Mouse (Mus musculus): ENCODE data around the gene Dnajc1. TPM values are rescaled to one million over a fixed set of nuclear protein-coding genes. Genes with fewer than 3 reads are reported as not detected.

The Dnajc1 gene
- polyA plus RNA-seq, 1 experiment from 2014 or later: 20.9 TPM

- no peaks in the 10 kb centered on the region for H3K27me3 ChIP-seq (ENCODE audit: control insufficient read depth, insufficient read depth, low read depth, low read length)
- H3K9me3 ChIP-seq (replicated peaks; ENCODE audit: control insufficient read depth, low read length, poor library complexity, severe bottlenecking): no peaks in the 10 kb centered on the region
- H3K9ac ChIP-seq (ENCODE audit: low read depth, low read length): no peak overlapping the region
- no peak overlapping the region for H3K27ac ChIP-seq (ENCODE audit: low read length)
- no peaks in the 10 kb centered on the region for H3K4me1 ChIP-seq (ENCODE audit: control insufficient read depth, insufficient read depth, low read length)
- no peak overlapping the region for H3K4me2 ChIP-seq (ENCODE audit: low read length)
- ATAC-seq: no peak
- WGBS: 81% methylated on average over 3 of the region's 3 CpGs
- peaks cover 4% of the 10 kb centered on the region; the same call in 1 of the 2 replicates for H3K36me3 ChIP-seq (ENCODE audit: control insufficient read depth, insufficient read depth, low read length)
- H3K4me3 ChIP-seq (ENCODE audit: low read depth, low read length): no peak overlapping the region
Observed at GRCm38 (mm10) chr2:18195691-18196396, 196.8 kb downstream of the Dnajc1 start.

GRCm38 (mm10) chr2:18195285-18195684 is 197.3 kb downstream of the Dnajc1 start:
- Histone ChIP-seq H3K9ac (ENCODE audit: low read depth, low read length) (no peak overlapping the region), H3K36me3 (ENCODE audit: control insufficient read depth, insufficient read depth, low read length) (peaks cover 4% of the 10 kb centered on the region; the same call in 1 of the 2 replicates), H3K27ac (ENCODE audit: low read length) (no peak overlapping the region), H3K27me3 (ENCODE audit: control insufficient read depth, insufficient read depth, low read depth, low read length) (no peaks in the 10 kb centered on the region), H3K4me3 (ENCODE audit: low read depth, low read length) (no peak overlapping the region), H3K4me2 (ENCODE audit: low read length) (no peak overlapping the region), H3K9me3 (replicated peaks; ENCODE audit: control insufficient read depth, low read length, poor library complexity, severe bottlenecking) (no peaks in the 10 kb centered on the region), H3K4me1 (ENCODE audit: control insufficient read depth, insufficient read depth, low read length) (no peaks in the 10 kb centered on the region)
- 86% methylated on average over 4 of the region's 4 CpGs for WGBS
- ATAC-seq: no peak

GRCm38 (mm10) chr2:18188367-18188766 is 204.3 kb downstream of the Dnajc1 start:
- 98% methylated on average over 2 of the region's 2 CpGs for WGBS
- Histone ChIP-seq H3K27ac (ENCODE audit: low read length) (no peak overlapping the region), H3K4me1 (ENCODE audit: control insufficient read depth, insufficient read depth, low read length) (0 out of 2 replicates have a peak, but pooled peaks cover 3% of the 10 kb centered on the region), H3K36me3 (ENCODE audit: control insufficient read depth, insufficient read depth, low read length) (peaks cover 10% of the 10 kb centered on the region; the same call in 1 of the 2 replicates), H3K4me3 (ENCODE audit: low read depth, low read length) (no peak overlapping the region), H3K27me3 (ENCODE audit: control insufficient read depth, insufficient read depth, low read depth, low read length) (no peaks in the 10 kb centered on the region), H3K4me2 (ENCODE audit: low read length) (no peak overlapping the region), H3K9ac (ENCODE audit: low read depth, low read length) (no peak overlapping the region), H3K9me3 (replicated peaks; ENCODE audit: control insufficient read depth, low read length, poor library complexity, severe bottlenecking) (no peaks in the 10 kb centered on the region)
- ATAC-seq: no peak

- Histone ChIP-seq H3K27me3 (ENCODE audit: control insufficient read depth, insufficient read depth, low read depth, low read length) (no peaks in the 10 kb centered on the region), H3K4me3 (ENCODE audit: low read depth, low read length) (no peak overlapping the region), H3K27ac (ENCODE audit: low read length) (no peak overlapping the region), H3K4me2 (ENCODE audit: low read length) (no peak overlapping the region), H3K36me3 (ENCODE audit: control insufficient read depth, insufficient read depth, low read length) (peaks cover 6% of the 10 kb centered on the region; the same call in 1 of the 2 replicates), H3K4me1 (ENCODE audit: control insufficient read depth, insufficient read depth, low read length) (0 out of 2 replicates have a peak, but pooled peaks cover 3% of the 10 kb centered on the region), H3K9me3 (replicated peaks; ENCODE audit: control insufficient read depth, low read length, poor library complexity, severe bottlenecking) (no peaks in the 10 kb centered on the region), H3K9ac (ENCODE audit: low read depth, low read length) (no peak overlapping the region)
- ATAC-seq: no peak
Observed at GRCm38 (mm10) chr2:18183079-18183478, 209.6 kb downstream of the Dnajc1 start.

- no peak for ATAC-seq
- peaks cover 6% of the 10 kb centered on the region; the same call in 1 of the 2 replicates for H3K36me3 ChIP-seq (ENCODE audit: control insufficient read depth, insufficient read depth, low read length)
Observed at GRCm38 (mm10) chr2:18181631-18182030, 211.0 kb downstream of the Dnajc1 start.

GRCm38 (mm10) chr2:18180323-18180722 is 212.3 kb downstream of the Dnajc1 start:
- WGBS: 97% methylated on average over 5 of the region's 5 CpGs
- Histone ChIP-seq H3K36me3 (ENCODE audit: control insufficient read depth, insufficient read depth, low read length) (peaks cover 5% of the 10 kb centered on the region; the same call in 1 of the 2 replicates), H3K27ac (ENCODE audit: low read length) (no peak overlapping the region), H3K4me1 (ENCODE audit: control insufficient read depth, insufficient read depth, low read length) (0 out of 2 replicates have a peak, but pooled peaks cover 3% of the 10 kb centered on the region), H3K27me3 (ENCODE audit: control insufficient read depth, insufficient read depth, low read depth, low read length) (no peaks in the 10 kb centered on the region), H3K4me2 (ENCODE audit: low read length) (no peak overlapping the region), H3K9me3 (replicated peaks; ENCODE audit: control insufficient read depth, low read length, poor library complexity, severe bottlenecking) (no peaks in the 10 kb centered on the region), H3K9ac (ENCODE audit: low read depth, low read length) (no peak overlapping the region), H3K4me3 (ENCODE audit: low read depth, low read length) (no peak overlapping the region)
- ATAC-seq: no peak

More at GRCm38 (mm10) chr2:18181631-18182030, 211.0 kb downstream of the Dnajc1 start:
- 96% methylated on average over 3 of the region's 3 CpGs for WGBS
- Histone ChIP-seq H3K27me3 (ENCODE audit: control insufficient read depth, insufficient read depth, low read depth, low read length) (no peaks in the 10 kb centered on the region), H3K9me3 (replicated peaks; ENCODE audit: control insufficient read depth, low read length, poor library complexity, severe bottlenecking) (no peaks in the 10 kb centered on the region), H3K4me3 (ENCODE audit: low read depth, low read length) (no peak overlapping the region), H3K4me2 (ENCODE audit: low read length) (no peak overlapping the region), H3K4me1 (ENCODE audit: control insufficient read depth, insufficient read depth, low read length) (0 out of 2 replicates have a peak, but pooled peaks cover 3% of the 10 kb centered on the region), H3K9ac (ENCODE audit: low read depth, low read length) (no peak overlapping the region), H3K27ac (ENCODE audit: low read length) (no peak overlapping the region)

GRCm38 (mm10) chr2:18176235-18176634 is 216.4 kb downstream of the Dnajc1 start:
- no peaks in the 10 kb centered on the region for H3K27me3 ChIP-seq (ENCODE audit: control insufficient read depth, insufficient read depth, low read depth, low read length)
- no peak overlapping the region for H3K9ac ChIP-seq (ENCODE audit: low read depth, low read length)
- 0 out of 2 replicates have a peak, but pooled peaks cover 2% of the 10 kb centered on the region for H3K36me3 ChIP-seq (ENCODE audit: control insufficient read depth, insufficient read depth, low read length)
- no peak overlapping the region for H3K4me2 ChIP-seq (ENCODE audit: low read length)
- WGBS: 89% methylated on average over 3 of the region's 3 CpGs
- no peaks in the 10 kb centered on the region for H3K9me3 ChIP-seq (replicated peaks; ENCODE audit: control insufficient read depth, low read length, poor library complexity, severe bottlenecking)
- ATAC-seq: no peak
- no peak overlapping the region for H3K4me3 ChIP-seq (ENCODE audit: low read depth, low read length)
- no peaks in the 10 kb centered on the region for H3K4me1 ChIP-seq (ENCODE audit: control insufficient read depth, insufficient read depth, low read length)
- no peak overlapping the region for H3K27ac ChIP-seq (ENCODE audit: low read length)

- 0 out of 2 replicates have a peak, but pooled peaks cover 2% of the 10 kb centered on the region for H3K36me3 ChIP-seq (ENCODE audit: control insufficient read depth, insufficient read depth, low read length)
- 48% methylated on average over 1 of the region's 1 CpGs for whole genome bisulfite sequencing
- H3K27me3 ChIP-seq (ENCODE audit: control insufficient read depth, insufficient read depth, low read depth, low read length): no peaks in the 10 kb centered on the region
- H3K4me1 ChIP-seq (ENCODE audit: control insufficient read depth, insufficient read depth, low read length): no peaks in the 10 kb centered on the region
- no peak overlapping the region for H3K9ac ChIP-seq (ENCODE audit: low read depth, low read length)
- H3K4me3 ChIP-seq (ENCODE audit: low read depth, low read length): no peak overlapping the region
- no peak overlapping the region for H3K27ac ChIP-seq (ENCODE audit: low read length)
- ATAC-seq: no peak
- no peaks in the 10 kb centered on the region for H3K9me3 ChIP-seq (replicated peaks; ENCODE audit: control insufficient read depth, low read length, poor library complexity, severe bottlenecking)
- no peak overlapping the region for H3K4me2 ChIP-seq (ENCODE audit: low read length)
Observed at GRCm38 (mm10) chr2:18175234-18175633, 217.4 kb downstream of the Dnajc1 start.

- no peaks in the 10 kb centered on the region for H3K4me1 ChIP-seq (ENCODE audit: control insufficient read depth, insufficient read depth, low read length)
- no peaks in the 10 kb centered on the region for H3K27me3 ChIP-seq (ENCODE audit: control insufficient read depth, insufficient read depth, low read depth, low read length)
- WGBS: 77% methylated on average over 1 of the region's 1 CpGs
- H3K4me2 ChIP-seq (ENCODE audit: low read length): no peak overlapping the region
- 0 out of 2 replicates have a peak, but pooled peaks cover 1% of the 10 kb centered on the region for H3K36me3 ChIP-seq (ENCODE audit: control insufficient read depth, insufficient read depth, low read length)
- H3K9me3 ChIP-seq (replicated peaks; ENCODE audit: control insufficient read depth, low read length, poor library complexity, severe bottlenecking): no peaks in the 10 kb centered on the region
- no peak overlapping the region for H3K27ac ChIP-seq (ENCODE audit: low read length)
- H3K9ac ChIP-seq (ENCODE audit: low read depth, low read length): no peak overlapping the region
- ATAC-seq: no peak
- no peak overlapping the region for H3K4me3 ChIP-seq (ENCODE audit: low read depth, low read length)
Observed at GRCm38 (mm10) chr2:18169174-18169948, 223.3 kb downstream of the Dnajc1 start.
